Mouse (Mus musculus): Measurements from ENCODE around the gene Hk2. TPM values are rescaled to one million over a fixed set of nuclear protein-coding genes. Genes with fewer than 3 reads are reported as not detected.
A peak's percentile ranks its signal among the peaks of the same experiment; 100 is the strongest.

Gene Hk2
- polyA plus RNA-seq, 1 experiment = 81.2 TPM

- H3K36me3 ChIP-seq (ENCODE audit: control insufficient read depth, insufficient read depth) = peaks cover 43% of the 10 kb centered on the region
Observed at GRCm38 (mm10) chr6:82736626-82737600, 37.3 kb downstream of the Hk2 start.

GRCm38 (mm10) chr6:82735347-82735746, 38.9 kb downstream of the Hk2 start:
- Histone ChIP-seq H3K4me3 (no peak overlapping the region), H3K27me3 (ENCODE audit: control insufficient read depth, insufficient read depth, insufficient read length) (no peaks in the 10 kb centered on the region), H3K36me3 (ENCODE audit: control insufficient read depth, insufficient read depth) (peaks cover 51% of the 10 kb centered on the region), H3ac (ENCODE audit: control insufficient read depth, insufficient read length) (no peak overlapping the region), H3K79me2 (ENCODE audit: control insufficient read depth, insufficient read depth) (no peaks in the 10 kb centered on the region), H3K4me2 (ENCODE audit: low read depth) (no peak overlapping the region)
- TF ChIP-seq MYOD1 (IDR thresholded peaks at IDR 0.05; ENCODE audit: control insufficient read depth in 1 of 3, insufficient read length in 2 of 3, low read depth in 2 of 3) (no peak), CEBPB (IDR thresholded peaks at IDR 0.05; ENCODE audit: insufficient read depth, poor library complexity, severe bottlenecking) (no peak), POLR2AphosphoS2 (IDR thresholded peaks at IDR 0.05; ENCODE audit: insufficient read length, low read depth) (no peak), SRF (IDR thresholded peaks at IDR 0.05; ENCODE audit: control insufficient read depth, insufficient read length, low read depth) (no peak), E2F4 (IDR thresholded peaks at IDR 0.05; ENCODE audit: insufficient read depth) (no peak)

More at GRCm38 (mm10) chr6:82736626-82737600, 37.3 kb downstream of the Hk2 start:
- no peak overlapping the region for H3ac ChIP-seq (ENCODE audit: control insufficient read depth, insufficient read length)
- TF ChIP-seq USF1 (IDR thresholded peaks at IDR 0.05; ENCODE audit: low read depth) (no peak), REST (IDR thresholded peaks at IDR 0.05; ENCODE audit: insufficient read depth, insufficient read length) (no peak), POLR2A (IDR thresholded peaks at IDR 0.05; ENCODE audit: insufficient read length, low read depth) (no peak), CEBPB (IDR thresholded peaks at IDR 0.05; ENCODE audit: insufficient read depth, poor library complexity, severe bottlenecking) (no peak), TCF3 (IDR thresholded peaks at IDR 0.05; ENCODE audit: insufficient read length, low read depth) (no peak), MAX (IDR thresholded peaks at IDR 0.05; ENCODE audit: low read depth) (no peak), POLR2AphosphoS2 (IDR thresholded peaks at IDR 0.05; ENCODE audit: insufficient read length, low read depth) (no peak), TCF12 (IDR thresholded peaks at IDR 0.05; ENCODE audit: insufficient read depth, poor library complexity, severe bottlenecking) (no peak), MYOG (IDR thresholded peaks at IDR 0.05; ENCODE audit: control insufficient read depth in 1 of 3, insufficient read depth in 1 of 3, insufficient read length in 2 of 3, low read depth in 2 of 3) (no peak), MYOD1 (IDR thresholded peaks at IDR 0.05; ENCODE audit: control insufficient read depth in 1 of 3, insufficient read length in 2 of 3, low read depth in 2 of 3) (no peak), E2F4 (IDR thresholded peaks at IDR 0.05; ENCODE audit: insufficient read depth) (no peak), SRF (IDR thresholded peaks at IDR 0.05; ENCODE audit: control insufficient read depth, insufficient read length, low read depth) (no peak)
- H3K27me3 ChIP-seq (ENCODE audit: control insufficient read depth, insufficient read depth, insufficient read length) = no peaks in the 10 kb centered on the region
- H3K4me2 ChIP-seq (ENCODE audit: low read depth) = no peak overlapping the region
- H3K79me2 ChIP-seq (ENCODE audit: control insufficient read depth, insufficient read depth) = no peaks in the 10 kb centered on the region
- H3K4me3 ChIP-seq = no peak overlapping the region

GRCm38 (mm10) chr6:82728635-82729034, 45.6 kb downstream of the Hk2 start:
- H3K27me3 ChIP-seq (ENCODE audit: control insufficient read depth, insufficient read depth, insufficient read length) = no peaks in the 10 kb centered on the region
- H3K4me3 ChIP-seq = no peak overlapping the region
- no peak overlapping the region for H3ac ChIP-seq (ENCODE audit: control insufficient read depth, insufficient read length)
- no peak overlapping the region for H3K4me2 ChIP-seq (ENCODE audit: low read depth)
- H3K36me3 ChIP-seq (ENCODE audit: control insufficient read depth, insufficient read depth) = peaks cover 55% of the 10 kb centered on the region
- peak in 1 of 3 experiments; percentile 12 for TF ChIP-seq MYOG (IDR thresholded peaks at IDR 0.05; ENCODE audit: control insufficient read depth in 1 of 3, insufficient read depth in 1 of 3, insufficient read length in 2 of 3, low read depth in 2 of 3)
- TF ChIP-seq POLR2A (IDR thresholded peaks at IDR 0.05; ENCODE audit: insufficient read length, low read depth) = no peak
- H3K79me2 ChIP-seq (ENCODE audit: control insufficient read depth, insufficient read depth) = no peaks in the 10 kb centered on the region

- H3K4me3 ChIP-seq = no peak overlapping the region
- H3K79me2 ChIP-seq (ENCODE audit: control insufficient read depth, insufficient read depth) = no peaks in the 10 kb centered on the region
- peaks cover 51% of the 10 kb centered on the region for H3K36me3 ChIP-seq (ENCODE audit: control insufficient read depth, insufficient read depth)
- no peak for TF ChIP-seq SRF (IDR thresholded peaks at IDR 0.05; ENCODE audit: control insufficient read depth, insufficient read length, low read depth)
- TF ChIP-seq REST (IDR thresholded peaks at IDR 0.05; ENCODE audit: insufficient read depth, insufficient read length) = no peak
- no peak for TF ChIP-seq POLR2AphosphoS2 (IDR thresholded peaks at IDR 0.05; ENCODE audit: insufficient read length, low read depth)
- TF ChIP-seq USF1 (IDR thresholded peaks at IDR 0.05; ENCODE audit: low read depth) = no peak
- no peak for TF ChIP-seq POLR2A (IDR thresholded peaks at IDR 0.05; ENCODE audit: insufficient read length, low read depth)
- H3K4me2 ChIP-seq (ENCODE audit: low read depth) = no peak overlapping the region
- no peaks in the 10 kb centered on the region for H3K27me3 ChIP-seq (ENCODE audit: control insufficient read depth, insufficient read depth, insufficient read length)
- H3ac ChIP-seq (ENCODE audit: control insufficient read depth, insufficient read length) = no peak overlapping the region
Observed at GRCm38 (mm10) chr6:82727206-82727605, 47.0 kb downstream of the Hk2 start.

GRCm38 (mm10) chr6:82723321-82723720, 50.9 kb downstream of the Hk2 start:
- Histone ChIP-seq H3ac (ENCODE audit: control insufficient read depth, insufficient read length) (no peak overlapping the region), H3K4me3 (no peak overlapping the region), H3K27me3 (ENCODE audit: control insufficient read depth, insufficient read depth, insufficient read length) (no peaks in the 10 kb centered on the region), H3K36me3 (ENCODE audit: control insufficient read depth, insufficient read depth) (peaks cover 30% of the 10 kb centered on the region), H3K79me2 (ENCODE audit: control insufficient read depth, insufficient read depth) (no peaks in the 10 kb centered on the region), H3K4me2 (ENCODE audit: low read depth) (no peak overlapping the region)
- no peak for TF ChIP-seq MAX (IDR thresholded peaks at IDR 0.05; ENCODE audit: low read depth)
- no peak for TF ChIP-seq TCF3 (IDR thresholded peaks at IDR 0.05; ENCODE audit: insufficient read length, low read depth)
- no peak for TF ChIP-seq CEBPB (IDR thresholded peaks at IDR 0.05; ENCODE audit: insufficient read depth, poor library complexity, severe bottlenecking)
- TF ChIP-seq USF1 (IDR thresholded peaks at IDR 0.05; ENCODE audit: low read depth) = no peak
- no peak for TF ChIP-seq SRF (IDR thresholded peaks at IDR 0.05; ENCODE audit: control insufficient read depth, insufficient read length, low read depth)
- TF ChIP-seq TCF12 (IDR thresholded peaks at IDR 0.05; ENCODE audit: insufficient read depth, poor library complexity, severe bottlenecking) = no peak
- TF ChIP-seq MYOG (IDR thresholded peaks at IDR 0.05; ENCODE audit: control insufficient read depth in 1 of 3, insufficient read depth in 1 of 3, insufficient read length in 2 of 3, low read depth in 2 of 3) = no peak
- no peak for TF ChIP-seq E2F4 (IDR thresholded peaks at IDR 0.05; ENCODE audit: insufficient read depth)
- no peak for TF ChIP-seq REST (IDR thresholded peaks at IDR 0.05; ENCODE audit: insufficient read depth, insufficient read length)

All from myocyte (in vitro differentiated cells).